7 mouse cellular contexts compared by ENCODE assay signal in the genomic region with DNA sequence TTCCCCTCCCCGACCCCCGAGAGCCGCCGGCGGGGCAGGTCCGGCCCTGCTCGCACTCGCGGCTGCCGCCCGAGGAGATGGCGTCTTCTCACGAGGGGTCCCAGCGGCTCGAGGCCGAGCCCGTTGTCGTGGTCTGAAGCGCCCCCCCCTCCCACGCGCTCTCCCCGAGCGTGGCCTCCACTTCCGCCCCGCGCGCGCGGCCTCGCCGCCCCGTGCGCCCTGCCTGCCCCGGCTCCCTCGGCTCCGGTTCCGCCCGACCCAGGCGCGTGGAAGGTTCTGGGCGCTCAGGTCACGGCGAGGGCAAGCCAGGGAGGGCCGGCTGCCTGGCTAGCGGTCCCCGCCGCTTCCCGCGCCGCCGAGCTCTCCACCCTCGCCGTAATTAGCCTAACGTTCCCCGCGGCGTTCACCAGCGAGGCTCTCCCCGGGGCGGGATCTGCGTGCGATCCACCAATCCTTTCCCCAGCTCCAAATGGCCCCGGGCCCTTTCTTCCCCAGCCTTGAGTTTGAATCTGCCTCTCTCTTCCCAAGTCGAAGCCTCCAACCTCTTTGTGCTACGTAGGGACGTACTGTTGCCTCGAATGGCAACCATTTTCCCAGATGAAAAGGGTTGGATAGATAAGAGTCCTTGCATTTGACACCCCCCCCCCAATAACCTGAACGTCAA. TPM values are rescaled to one million over a fixed set of nuclear protein-coding genes. Genes with fewer than 3 reads are reported as not detected.
A peak's percentile ranks its signal among the peaks of the same experiment; 100 is the strongest.
DNase-seq lines count a peak whose midpoint lies in the region; ATAC-seq and TF ChIP-seq lines count a peak whose summit lies in the region.

No protein-coding gene starts in this region.

- peak overlapping the region; percentile 91 for H3K4me2 ChIP-seq in intestine, embryonic 14.5 days (ENCODE audit: low read length)
- H3K4me2 ChIP-seq in midbrain, embryonic 11.5 days = peak overlapping the region; percentile 58

- no peak for TF ChIP-seq POLR2A in small intestine, adult 2 months (IDR thresholded peaks at IDR 0.05; ENCODE audit: low read depth, low read length)

- no peaks in the 10 kb centered on the region for H3K27me3 ChIP-seq in intestine, embryonic 14.5 days (replicated peaks; ENCODE audit: control insufficient read depth, insufficient read depth, low read length)
- H3K27me3 ChIP-seq in limb, embryonic 10.5 days (ENCODE audit: low read depth, poor library complexity, severe bottlenecking) = no peaks in the 10 kb centered on the region
- no peaks in the 10 kb centered on the region for H3K27me3 ChIP-seq in midbrain, embryonic 11.5 days (ENCODE audit: control insufficient read depth, insufficient read depth, low read length)
- no peaks in the 10 kb centered on the region for H3K27me3 ChIP-seq in small intestine, adult 2 months (ENCODE audit: control insufficient read depth, insufficient read depth, low read length)

- peak overlapping the region; percentile 100 for H3K9ac ChIP-seq in intestine, embryonic 14.5 days (ENCODE audit: low read length)
- peak overlapping the region; percentile 100 for H3K9ac ChIP-seq in midbrain, embryonic 11.5 days (ENCODE audit: low read length)

- peaks cover 27% of the 10 kb centered on the region for H3K4me1 ChIP-seq in intestine, embryonic 14.5 days (replicated peaks; ENCODE audit: control insufficient read depth, insufficient read depth, low read length)
- H3K4me1 ChIP-seq in limb, embryonic 10.5 days = peaks cover 30% of the 10 kb centered on the region
- peaks cover 27% of the 10 kb centered on the region for H3K4me1 ChIP-seq in midbrain, embryonic 11.5 days (ENCODE audit: control insufficient read depth, insufficient read depth, low read length)
- H3K4me1 ChIP-seq in small intestine, adult 2 months (ENCODE audit: control insufficient read depth, insufficient read depth, insufficient read length, low read length) = peaks cover 9% of the 10 kb centered on the region; the same call in 1 of the 2 replicates

- no peaks in the 10 kb centered on the region for H3K9me3 ChIP-seq in intestine, embryonic 14.5 days (ENCODE audit: control insufficient read depth, low read length)
- H3K9me3 ChIP-seq in limb, embryonic 10.5 days (replicated peaks) = no peaks in the 10 kb centered on the region
- H3K9me3 ChIP-seq in midbrain, embryonic 11.5 days (ENCODE audit: control insufficient read depth, low read length) = no peaks in the 10 kb centered on the region

- DNase-seq in adrenal gland, adult (ENCODE audit: inconsistent age in 2 of 2, low spot score in 1 of 2) = peak; percentile 81 to 93
- DNase-seq in embryo, embryonic 10.5 days (ENCODE audit: low spot score) = peak; percentile 72
- DNase-seq in gastrocnemius, postnatal 14 days = peak; percentile 74
- peak; percentile 87 for DNase-seq in intestine, embryonic 14.5 days (ENCODE audit: low spot score)
- DNase-seq in limb, embryonic 10.5 days (ENCODE audit: low spot score) = peak; percentile 81
- DNase-seq in midbrain, embryonic 11.5 days (ENCODE audit: low spot score, missing footprints) = peak; percentile 94

- intact Hi-C loops in gastrocnemius, postnatal 14 days (cut with DNase I; ENCODE audit: low total_unique reads) = no loop called here

- H3K4me3 ChIP-seq in intestine, embryonic 14.5 days (ENCODE audit: low read depth, low read length) = peak overlapping the region; percentile 98
- H3K4me3 ChIP-seq in limb, embryonic 10.5 days = peak overlapping the region; percentile 98
- H3K4me3 ChIP-seq in midbrain, embryonic 11.5 days (ENCODE audit: low read depth, low read length) = peak overlapping the region; percentile 98
- peak overlapping the region; percentile 71 for H3K4me3 ChIP-seq in small intestine, adult 2 months (ENCODE audit: low read depth, low read length)

- TF ChIP-seq CTCF in small intestine, adult 2 months (IDR thresholded peaks at IDR 0.05; ENCODE audit: extremely low read depth, insufficient read length, insufficient replicate concordance, low read depth, low read length) = no peak

- under 1% methylated on average over 62 of the region's 68 CpGs for WGBS in intestine, embryonic 14.5 days
- WGBS in limb, embryonic 10.5 days = under 1% methylated on average over 68 of the region's 68 CpGs
- under 1% methylated on average over 52 of the region's 68 CpGs for WGBS in midbrain, embryonic 11.5 days
- WGBS in small intestine, adult 2 months = under 1% methylated on average over 68 of the region's 68 CpGs

- H3K36me3 ChIP-seq in intestine, embryonic 14.5 days (ENCODE audit: control insufficient read depth, insufficient read depth, low read length) = peaks cover 21% of the 10 kb centered on the region
- H3K36me3 ChIP-seq in limb, embryonic 10.5 days = peaks cover 46% of the 10 kb centered on the region
- no peaks in the 10 kb centered on the region for H3K36me3 ChIP-seq in midbrain, embryonic 11.5 days (ENCODE audit: control insufficient read depth, insufficient read depth, low read length)
- peaks cover 5% of the 10 kb centered on the region for H3K36me3 ChIP-seq in small intestine, adult 2 months (ENCODE audit: control insufficient read depth, insufficient read depth, low read length)

- ATAC-seq in intestine, embryonic 14.5 days (replicated peaks; ENCODE audit: low FRiP score, low TSS enrichment, low read depth) = peak; percentile 70
- peak; percentile 68 for ATAC-seq in midbrain, embryonic 11.5 days (ENCODE audit: low FRiP score)

- H3K27ac ChIP-seq in intestine, embryonic 14.5 days (ENCODE audit: low read depth) = peak overlapping the region; percentile 100
- peak overlapping the region; percentile 100 for H3K27ac ChIP-seq in limb, embryonic 10.5 days
- H3K27ac ChIP-seq in midbrain, embryonic 11.5 days (ENCODE audit: low read depth, low read length) = peak overlapping the region; percentile 99
- peak overlapping the region; percentile 86 for H3K27ac ChIP-seq in small intestine, adult 2 months (ENCODE audit: insufficient read depth, low read depth, low read length)

RNA-seq across cellular contexts. Expression of a gene that starts 0.6 kb away (rescaled TPM):
- 10 to 100 TPM; 31.5 to 35.2 TPM for total RNA-seq in gastrocnemius, postnatal 14 days (2021)
- 228 and 242 TPM in 2 replicates for polyA plus RNA-seq in intestine, embryonic 14.5 days (2014; fragmentation: Nextera tagmentation; extraction: Ambion mirVana)
- polyA plus RNA-seq in limb, embryonic 10.5 days (2016; fragmentation: Nextera tagmentation; extraction: Ambion mirVana) = 412 and 467 TPM in 2 replicates
- 452 and 457 TPM in 2 replicates for polyA plus RNA-seq in midbrain, embryonic 11.5 days (2014; fragmentation: Nextera tagmentation; extraction: Ambion mirVana)
- 9.3 and 18.4 TPM in 2 replicates for polyA plus RNA-seq in small intestine, adult 2 months (2012; rRNA removed)

RNA-seq across cellular contexts. Expression of a gene that starts 0.8 kb away (rescaled TPM):
- 10 to 100 TPM; 45.4 to 48.2 TPM for total RNA-seq in gastrocnemius, postnatal 14 days (2021)
- 24.1 and 25.9 TPM in 2 replicates for polyA plus RNA-seq in intestine, embryonic 14.5 days (2014; fragmentation: Nextera tagmentation; extraction: Ambion mirVana)
- 14.0 and 20.7 TPM in 2 replicates for polyA plus RNA-seq in limb, embryonic 10.5 days (2016; fragmentation: Nextera tagmentation; extraction: Ambion mirVana)
- 26.6 and 29.0 TPM in 2 replicates for polyA plus RNA-seq in midbrain, embryonic 11.5 days (2014; fragmentation: Nextera tagmentation; extraction: Ambion mirVana)
- polyA plus RNA-seq in small intestine, adult 2 months (2012; rRNA removed) = 0.48 and 1.4 TPM in 2 replicates

RNA-seq across cellular contexts. Expression of a gene that starts 44.8 kb away (rescaled TPM):
- 1 to 10 TPM in 1 of 2 experiments, under 1 TPM in 1; 0.82 to 1.1 TPM for total RNA-seq in gastrocnemius, postnatal 14 days (2021)
- polyA plus RNA-seq in intestine, embryonic 14.5 days (2014; fragmentation: Nextera tagmentation; extraction: Ambion mirVana) = 96.5 and 103 TPM in 2 replicates
- 2.1 and 4.5 TPM in 2 replicates for polyA plus RNA-seq in limb, embryonic 10.5 days (2016; fragmentation: Nextera tagmentation; extraction: Ambion mirVana)
- 1.5 and 2.1 TPM in 2 replicates for polyA plus RNA-seq in midbrain, embryonic 11.5 days (2014; fragmentation: Nextera tagmentation; extraction: Ambion mirVana)
- polyA plus RNA-seq in small intestine, adult 2 months (2012; rRNA removed) = 52.0 and 121 TPM in 2 replicates

RNA-seq across cellular contexts. Expression of a gene that starts 55.3 kb away (rescaled TPM):
- total RNA-seq in gastrocnemius, postnatal 14 days (2021) = 100 to 1,000 TPM; 323 to 367 TPM
- polyA plus RNA-seq in intestine, embryonic 14.5 days (2014; fragmentation: Nextera tagmentation; extraction: Ambion mirVana) = 26.8 and 29.4 TPM in 2 replicates
- 3.0 and 3.1 TPM in 2 replicates for polyA plus RNA-seq in limb, embryonic 10.5 days (2016; fragmentation: Nextera tagmentation; extraction: Ambion mirVana)
- 2.6 and 4.2 TPM in 2 replicates for polyA plus RNA-seq in midbrain, embryonic 11.5 days (2014; fragmentation: Nextera tagmentation; extraction: Ambion mirVana)
- polyA plus RNA-seq in small intestine, adult 2 months (2012; rRNA removed) = 0.05 TPM in 1 of 2 replicates, not detected in the other

Comparison
In these comparisons a context has a peak if more than half of its experiments do, and no peak if none do; other contexts are left out.
1. Peak in every context shown above with its lines: DNase-seq, ATAC-seq, H3K4me3 ChIP-seq and H3K27ac ChIP-seq.
2. RNA of a gene that starts 0.6 kb away (polyA plus RNA-seq): 412 to 467 TPM in limb, embryonic 10.5 days, 452 to 457 TPM in midbrain, embryonic 11.5 days and 228 to 242 TPM in intestine, embryonic 14.5 days; 9.3 to 18.4 TPM in small intestine, adult 2 months; every median in the first group is over 10 times any median in the second.